Mouse (Mus musculus) layer of hippocampus, postnatal 25 days (tissue): ENCODE measurements around the gene Il17rd. TPM values are rescaled to one million over a fixed set of nuclear protein-coding genes. Genes with fewer than 3 reads are reported as not detected.

Source experiments
- DNase-seq, 2 experiments: peaks; one replicate each; pipeline ENCODE4 v3.0.0; 2022; ENCODE audit warnings: mixed read lengths in 2 of 2, low spot score in 1 of 2; ENCODE audit errors: extremely low spot score in 1 of 2
- total RNA-seq, 2 experiments: library from RNA; stranded (reverse); gene quantifications; 2 replicates each; pipeline ENCODE4 v1.2.3; 2021

The Il17rd gene
- total RNA-seq, 2 experiments from 2014 or later, result 3.1 to 3.9 TPM

- no peak for DNase-seq
Measured at GRCm38 (mm10) chr14:27081536-27082275, 43.0 kb downstream of the Il17rd start.

- DNase-seq, result no peak
Measured at GRCm38 (mm10) chr14:27085471-27085870, 46.7 kb downstream of the Il17rd start.

GRCm38 (mm10) chr14:27085999-27086398, 47.3 kb downstream of the Il17rd start:
- no peak for DNase-seq

- DNase-seq, result no peak
Measured at GRCm38 (mm10) chr14:27094247-27094646, 55.5 kb downstream of the Il17rd start.

GRCm38 (mm10) chr14:27096133-27096532, 57.4 kb downstream of the Il17rd start:
- DNase-seq, result no peak

- DNase-seq, result peak; percentile 46 to 58
Measured at GRCm38 (mm10) chr14:27096779-27097178, 58.0 kb downstream of the Il17rd start.

GRCm38 (mm10) chr14:27101735-27102134, 63.0 kb downstream of the Il17rd start:
- no peak for DNase-seq

GRCm38 (mm10) chr14:27102720-27103119, 64.0 kb downstream of the Il17rd start:
- DNase-seq, result no peak

- peak in 1 of 2 experiments; percentile 33 for DNase-seq
Measured at GRCm38 (mm10) chr14:27105731-27106457, 67.2 kb downstream of the Il17rd start.

- no peak for DNase-seq
Measured at GRCm38 (mm10) chr14:27108748-27109504, 70.2 kb downstream of the Il17rd start.

GRCm38 (mm10) chr14:27114362-27115274, 75.9 kb downstream of the Il17rd start, which contains the start of gene Arhgef3:
TSS of gene Arhgef3 (plus strand) at chr14:27114899.
- no peak for DNase-seq

GRCm38 (mm10) chr14:27115275-27115660, 76.5 kb downstream of the Il17rd start:
- DNase-seq, result no peak

- no peak for DNase-seq
Measured at GRCm38 (mm10) chr14:27115991-27116390, 77.2 kb downstream of the Il17rd start.

- no peak for DNase-seq
Measured at GRCm38 (mm10) chr14:27116577-27117165, 77.9 kb downstream of the Il17rd start.

- no peak for DNase-seq
Measured at GRCm38 (mm10) chr14:27118546-27118945, 79.8 kb downstream of the Il17rd start.

GRCm38 (mm10) chr14:27122646-27123045, 83.9 kb downstream of the Il17rd start:
- no peak for DNase-seq

GRCm38 (mm10) chr14:27123543-27123942, 84.8 kb downstream of the Il17rd start:
- no peak for DNase-seq

GRCm38 (mm10) chr14:27130031-27130430, 91.3 kb downstream of the Il17rd start:
- no peak for DNase-seq

GRCm38 (mm10) chr14:27130676-27131075, 91.9 kb downstream of the Il17rd start:
- no peak for DNase-seq

- no peak for DNase-seq
Measured at GRCm38 (mm10) chr14:27131521-27131920, 92.8 kb downstream of the Il17rd start.
